Mouse (Mus musculus) myocyte (in vitro differentiated cells): Measurements from ENCODE around the gene Tcaf3.

Experiments
- CEBPB ChIP-seq: IDR thresholded peaks from 2 replicates; pipeline ENCODE4 v1.6.1; 2011; ENCODE audit warnings: mild to moderate bottlenecking, moderate library complexity; ENCODE audit not compliant: poor library complexity, insufficient read depth, severe bottlenecking
- E2F4 ChIP-seq: IDR thresholded peaks from one replicate; pipeline ENCODE4 v1.6.1; 2011; ENCODE audit warnings: mild to moderate bottlenecking, control low read depth, moderate library complexity; ENCODE audit not compliant: insufficient read depth
- MAX ChIP-seq: IDR thresholded peaks from one replicate; pipeline ENCODE4 v1.6.1; 2011; ENCODE audit warnings: low read depth, mild to moderate bottlenecking, control low read depth
- MYOD1 ChIP-seq, 3 experiments: IDR thresholded peaks; one replicate each; pipeline ENCODE4 v1.6.1; 2011; ENCODE audit warnings: control low read depth in 2 of 3, low read depth in 2 of 3, mild to moderate bottlenecking in 2 of 3, moderate library complexity in 1 of 3; ENCODE audit not compliant: insufficient read length in 2 of 3, control insufficient read depth in 1 of 3
- POLR2A ChIP-seq: IDR thresholded peaks from one replicate; pipeline ENCODE4 v1.6.1; 2011; ENCODE audit warnings: low read depth, mild to moderate bottlenecking, control low read depth, moderate library complexity; ENCODE audit not compliant: insufficient read length

GRCm38 (mm10) chr6:42582741-42583487 lies 14.6 kb downstream of the Tcaf3 start:
- TF ChIP-seq CEBPB = no peak
- TF ChIP-seq POLR2A = no peak
- TF ChIP-seq MAX = no peak
- no peak for TF ChIP-seq MYOD1 (IDR thresholded peaks at IDR 0.05; ENCODE audit: control insufficient read depth in 1 of 3, insufficient read length in 2 of 3, low read depth in 2 of 3)
- no peak for TF ChIP-seq E2F4
